Mouse (Mus musculus) limb, embryonic 12.5 days (tissue): ENCODE results near the gene Tamm41. TPM values are rescaled to one million over a fixed set of nuclear protein-coding genes. Genes with fewer than 3 reads are reported as not detected.

ENCODE experiments used
- ATAC-seq: fragments of 200-750 bp; cut with Nextera tagmentation; 2 replicates; pipeline ENCODE4 v1.8.0; 2017; ENCODE audit warnings: low read depth, moderate TSS enrichment; ENCODE audit not compliant: insufficient number of reproducible peaks, insufficient read depth, low FRiP score, low TSS enrichment
- H3K27ac ChIP-seq: fragments of 300-500 bp; sonication (generic); 2 replicates; pipeline ENCODE4 v1.5.1; 2016; ENCODE audit warnings: mild to moderate bottlenecking, moderate library complexity
- H3K27me3 ChIP-seq: fragments of 300-500 bp; sonication (generic); 2 replicates; pipeline ENCODE4 v1.6.1; 2016; ENCODE audit warnings: mild to moderate bottlenecking, moderate library complexity
- H3K36me3 ChIP-seq: fragments of 300-500 bp; sonication (generic); 2 replicates; pipeline ENCODE4 v1.6.1; 2016; ENCODE audit warnings: mild to moderate bottlenecking, moderate library complexity
- H3K4me1 ChIP-seq: fragments of 300-500 bp; sonication (generic); replicated peaks from 2 replicates; pipeline ENCODE4 v1.6.1; 2016
- H3K4me2 ChIP-seq: fragments of 300-500 bp; sonication (generic); 2 replicates; pipeline ENCODE4 v1.6.1; 2016; ENCODE audit warnings: mild to moderate bottlenecking, moderate library complexity
- H3K4me3 ChIP-seq: fragments of 300-500 bp; sonication (generic); replicated peaks from 2 replicates; pipeline ENCODE4 v1.5.1; 2016; ENCODE audit warnings: mild to moderate bottlenecking
- H3K9ac ChIP-seq: fragments of 300-500 bp; sonication (generic); replicated peaks from 2 replicates; pipeline ENCODE4 v1.6.1; 2016; ENCODE audit warnings: mild to moderate bottlenecking, moderate library complexity
- H3K9me3 ChIP-seq: fragments of 300-500 bp; sonication (generic); 2 replicates; pipeline ENCODE4 v1.6.1; 2016; ENCODE audit warnings: mild to moderate bottlenecking, moderate library complexity
- WGBS: fragments of 180-500 bp; shearing (Covaris S2); methylation state at CpG from one replicate; pipeline ENCODE4 v1.1.7; 2016; 5-methylcytosine and 5-hydroxymethylcytosine counted together
- polyA plus RNA-seq: library from polyadenylated mRNA; unstranded; fragments of >200 nt; fragmentation: Nextera tagmentation; extraction: Ambion mirVana; gene quantifications from 2 replicates; pipeline ENCODE4 v1.2.1, GENCODE M21; 2016

Gene Tamm41
- 83.3 and 88.9 TPM in 2 replicates for polyA plus RNA-seq

GRCm38 (mm10) chr6:115037103-115038094 is at the start of gene Tamm41:
Tamm41 (minus strand) TSS chr6:115037876.
- peak; percentile 91 for ATAC-seq
- Histone ChIP-seq H3K9ac (peak within 1 kb of the TSS; percentile 85), H3K4me1 (peaks cover 13% of the 10 kb centered on the region), H3K4me2 (peak within 1 kb of the TSS; percentile 67), H3K36me3 (peaks cover 22% of the 10 kb centered on the region), H3K27me3 (no peaks in the 10 kb centered on the region), H3K27ac (no peak within 1 kb of the TSS), H3K4me3 (peak within 1 kb of the TSS; percentile 96), H3K9me3 (no peaks in the 10 kb centered on the region)
- 2% methylated on average over 57 of the region's 57 CpGs for WGBS

- no peak for ATAC-seq
- H3K4me1 ChIP-seq, result no peaks in the 10 kb centered on the region
- no peaks in the 10 kb centered on the region for H3K9me3 ChIP-seq
- WGBS, result 57% methylated on average over 9 of the region's 9 CpGs
- H3K9ac ChIP-seq, result no peak overlapping the region
- H3K36me3 ChIP-seq, result no peaks in the 10 kb centered on the region
- H3K4me3 ChIP-seq, result no peak overlapping the region
- peaks cover 4% of the 10 kb centered on the region; the same call in 1 of the 2 replicates for H3K27me3 ChIP-seq
- H3K27ac ChIP-seq, result no peak overlapping the region
- H3K4me2 ChIP-seq, result no peak overlapping the region
Measured at GRCm38 (mm10) chr6:115085274-115085841, 47.7 kb upstream of the Tamm41 start.

GRCm38 (mm10) chr6:115076781-115077575 is 39.3 kb upstream of the Tamm41 start:
- Histone ChIP-seq H3K4me1 (no peaks in the 10 kb centered on the region), H3K36me3 (no peaks in the 10 kb centered on the region), H3K27ac (no peak overlapping the region), H3K27me3 (no peaks in the 10 kb centered on the region), H3K9me3 (no peaks in the 10 kb centered on the region), H3K9ac (no peak overlapping the region), H3K4me2 (no peak overlapping the region), H3K4me3 (no peak overlapping the region)
- 53% methylated on average over 9 of the region's 9 CpGs for WGBS
- ATAC-seq, result no peak

GRCm38 (mm10) chr6:115072024-115072423 is 34.3 kb upstream of the Tamm41 start:
- no peak for ATAC-seq
- Histone ChIP-seq H3K4me3 (no peak overlapping the region), H3K4me2 (no peak overlapping the region)

GRCm38 (mm10) chr6:115065411-115066241 is 27.9 kb upstream of the Tamm41 start:
- Histone ChIP-seq H3K27ac (no peak overlapping the region), H3K9ac (no peak overlapping the region)
- 47% methylated on average over 13 of the region's 13 CpGs for WGBS

More at GRCm38 (mm10) chr6:115072024-115072423, 34.3 kb upstream of the Tamm41 start:
- WGBS, result 75% methylated on average over 2 of the region's 2 CpGs
- no peak overlapping the region for H3K27ac ChIP-seq
- H3K36me3 ChIP-seq, result no peaks in the 10 kb centered on the region
- H3K9ac ChIP-seq, result no peak overlapping the region
- H3K4me1 ChIP-seq, result peaks cover 11% of the 10 kb centered on the region
- no peaks in the 10 kb centered on the region for H3K27me3 ChIP-seq
- no peaks in the 10 kb centered on the region for H3K9me3 ChIP-seq

GRCm38 (mm10) chr6:115062605-115063350 is 25.1 kb upstream of the Tamm41 start:
- 72% methylated on average over 5 of the region's 5 CpGs for WGBS
- ATAC-seq, result no peak

More at GRCm38 (mm10) chr6:115065411-115066241, 27.9 kb upstream of the Tamm41 start:
- Histone ChIP-seq H3K4me1 (peaks cover 8% of the 10 kb centered on the region), H3K36me3 (no peaks in the 10 kb centered on the region), H3K9me3 (no peaks in the 10 kb centered on the region), H3K4me2 (no peak overlapping the region), H3K27me3 (no peaks in the 10 kb centered on the region), H3K4me3 (no peak overlapping the region)
- no peak for ATAC-seq

GRCm38 (mm10) chr6:115059227-115059626 is 21.6 kb upstream of the Tamm41 start:
- Histone ChIP-seq H3K4me2 (no peak overlapping the region), H3K27me3 (no peaks in the 10 kb centered on the region)
- WGBS, result 31% methylated on average over 5 of the region's 5 CpGs

More at GRCm38 (mm10) chr6:115062605-115063350, 25.1 kb upstream of the Tamm41 start:
- H3K9me3 ChIP-seq, result no peaks in the 10 kb centered on the region
- H3K27ac ChIP-seq, result no peak overlapping the region
- no peaks in the 10 kb centered on the region for H3K27me3 ChIP-seq
- H3K4me3 ChIP-seq, result no peak overlapping the region
- no peaks in the 10 kb centered on the region; the same call in none of the 2 replicates for H3K4me1 ChIP-seq
- H3K36me3 ChIP-seq, result no peaks in the 10 kb centered on the region
- no peak overlapping the region for H3K9ac ChIP-seq
- H3K4me2 ChIP-seq, result no peak overlapping the region

GRCm38 (mm10) chr6:115056699-115057098 is 19.0 kb upstream of the Tamm41 start:
- no peak overlapping the region for H3K27ac ChIP-seq
- 20% methylated on average over 2 of the region's 2 CpGs for WGBS
- H3K9me3 ChIP-seq, result no peaks in the 10 kb centered on the region
- H3K4me3 ChIP-seq, result no peak overlapping the region
- H3K36me3 ChIP-seq, result no peaks in the 10 kb centered on the region
- peaks cover 5% of the 10 kb centered on the region for H3K4me1 ChIP-seq
- H3K9ac ChIP-seq, result no peak overlapping the region
- ATAC-seq, result no peak
- H3K27me3 ChIP-seq, result no peaks in the 10 kb centered on the region
- H3K4me2 ChIP-seq, result no peak overlapping the region

More at GRCm38 (mm10) chr6:115059227-115059626, 21.6 kb upstream of the Tamm41 start:
- Histone ChIP-seq H3K9ac (no peak overlapping the region), H3K4me1 (peaks cover 5% of the 10 kb centered on the region), H3K4me3 (no peak overlapping the region), H3K9me3 (no peaks in the 10 kb centered on the region), H3K36me3 (no peaks in the 10 kb centered on the region), H3K27ac (no peak overlapping the region)
- no peak for ATAC-seq

- Histone ChIP-seq H3K27ac (no peak overlapping the region), H3K4me3 (no peak overlapping the region), H3K27me3 (no peaks in the 10 kb centered on the region), H3K9ac (no peak overlapping the region), H3K36me3 (no peaks in the 10 kb centered on the region), H3K4me1 (peaks cover 12% of the 10 kb centered on the region), H3K4me2 (no peak overlapping the region), H3K9me3 (no peaks in the 10 kb centered on the region)
- ATAC-seq, result no peak
- WGBS, result 80% methylated on average over 4 of the region's 4 CpGs
Measured at GRCm38 (mm10) chr6:115055440-115055839, 17.8 kb upstream of the Tamm41 start.
